Mouse (Mus musculus): ENCODE data around the gene Nicn1. TPM values are rescaled to one million over a fixed set of nuclear protein-coding genes. Genes with fewer than 3 reads are reported as not detected.
"Not testable (repeated sequence)": the region's sequence is repeated elsewhere in the genome, so short reads cannot be mapped to it uniquely, and the experiment has no call there.

Gene Nicn1
- polyA plus RNA-seq, 2 experiments from 2014 or later = 2.8 to 3.0 TPM

- no peak for ATAC-seq
These were observed 10.0 kb upstream of the Nicn1 start for GRCm38 (mm10) chr9:108280071-108280828.

GRCm38 (mm10) chr9:108284410-108284809 lies 5.8 kb upstream of the Nicn1 start:
- ATAC-seq = peak; percentile 88

DNA sequence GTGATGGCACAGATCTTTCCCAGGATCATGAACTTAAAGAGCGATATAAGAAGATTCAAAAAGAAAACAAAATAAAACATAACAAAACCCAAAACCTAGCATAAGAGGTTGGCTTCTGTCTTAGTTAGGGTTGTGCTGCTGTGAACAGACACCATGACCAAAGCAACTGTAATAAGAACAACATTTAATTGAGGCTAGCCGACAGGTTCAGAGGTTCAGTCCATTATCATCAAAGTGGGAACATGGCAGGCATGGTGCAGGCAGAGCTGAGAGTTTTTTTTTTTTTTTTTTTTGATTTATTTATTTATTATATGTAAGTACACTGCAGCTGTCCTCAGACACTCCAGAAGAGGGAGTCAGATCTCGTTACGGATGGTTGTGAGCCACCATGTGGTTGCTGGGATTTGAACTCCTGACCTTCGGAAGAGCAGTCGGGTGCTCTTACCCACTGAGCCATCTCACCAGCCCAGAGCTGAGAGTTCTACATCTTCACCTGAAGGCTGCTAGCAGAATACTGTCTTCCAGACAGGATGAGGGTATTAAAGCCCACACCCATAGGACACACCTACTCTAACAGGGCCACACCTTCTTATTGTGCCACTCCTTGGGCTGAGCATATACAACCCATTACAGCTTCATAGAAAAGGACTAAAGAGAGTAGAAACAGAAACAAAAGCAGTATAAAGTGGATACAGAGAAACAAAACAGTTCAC lies 2.5 kb upstream of the Nicn1 start:
- not testable (repeated sequence) for ATAC-seq

DNA sequence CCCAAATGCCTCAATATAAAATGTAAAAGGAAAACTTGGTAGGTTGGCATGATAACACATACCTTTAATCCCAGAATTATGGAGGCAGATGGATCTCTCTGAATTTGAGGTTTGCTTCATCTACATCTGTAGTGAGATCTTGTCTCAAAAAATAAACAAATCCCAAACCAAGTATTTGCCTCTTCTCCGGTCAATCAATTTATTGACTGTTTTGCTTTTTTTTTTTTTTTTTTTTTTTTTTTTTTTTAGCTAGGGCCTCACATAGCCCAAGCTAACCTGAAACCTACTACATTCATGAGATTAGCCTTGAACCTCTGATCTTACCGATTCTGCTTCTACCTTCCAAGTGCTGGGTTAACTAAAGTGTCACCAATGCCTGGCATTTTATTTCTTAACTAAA lies 882 bp upstream of the Nicn1 start:
- ATAC-seq = no peak

- no peak for ATAC-seq
These were observed 544 bp downstream of the Nicn1 start for GRCm38 (mm10) chr9:108290773-108291172.

DNA sequence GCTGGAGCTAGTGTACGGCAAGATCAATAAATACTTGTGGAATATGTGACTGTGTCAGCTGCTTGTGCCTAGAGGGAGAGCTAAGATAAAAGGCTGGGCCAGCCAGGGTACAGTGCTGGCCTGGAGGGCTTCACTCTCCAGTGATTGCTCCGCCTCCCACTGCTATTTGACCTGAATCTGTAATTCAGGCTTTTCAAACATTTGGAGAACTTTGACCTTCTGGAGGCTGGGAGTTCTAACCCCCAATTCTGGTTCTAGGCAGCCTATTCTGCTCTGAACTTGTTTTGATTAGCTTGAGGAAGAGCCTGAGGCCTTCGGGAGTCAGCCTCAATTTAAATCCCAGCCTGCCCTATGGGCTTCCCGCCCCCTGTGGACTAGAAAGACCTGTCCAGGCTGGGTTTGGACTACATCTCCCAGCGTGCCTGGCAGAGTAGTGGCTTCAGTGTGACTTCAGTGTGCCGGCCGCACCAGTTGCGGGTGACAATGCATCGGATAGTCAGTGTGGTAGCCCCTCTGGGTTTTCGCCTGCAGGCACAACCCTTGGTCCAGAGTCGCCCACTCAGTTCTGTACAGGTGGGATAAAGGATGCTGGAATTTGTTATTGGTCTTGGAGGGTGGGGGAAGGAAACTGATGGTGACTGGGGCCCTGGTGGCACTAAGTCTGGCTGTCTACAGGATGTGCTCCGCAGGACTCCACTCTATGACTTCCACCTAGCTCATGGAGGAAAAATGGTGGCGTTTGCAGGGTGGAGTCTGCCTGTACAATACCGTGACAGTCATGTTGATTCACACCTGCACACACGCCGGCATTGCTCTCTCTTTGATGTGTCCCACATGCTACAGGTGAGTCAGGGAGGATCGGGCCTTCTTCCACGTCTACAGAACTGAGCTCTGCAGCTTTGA lies 6.5 kb downstream of the Nicn1 start, which contains the start of gene Amt:
Amt (plus strand) TSS at position 401 of the 903 bp plus-strand sequence.
- ATAC-seq = no peak

DNA sequence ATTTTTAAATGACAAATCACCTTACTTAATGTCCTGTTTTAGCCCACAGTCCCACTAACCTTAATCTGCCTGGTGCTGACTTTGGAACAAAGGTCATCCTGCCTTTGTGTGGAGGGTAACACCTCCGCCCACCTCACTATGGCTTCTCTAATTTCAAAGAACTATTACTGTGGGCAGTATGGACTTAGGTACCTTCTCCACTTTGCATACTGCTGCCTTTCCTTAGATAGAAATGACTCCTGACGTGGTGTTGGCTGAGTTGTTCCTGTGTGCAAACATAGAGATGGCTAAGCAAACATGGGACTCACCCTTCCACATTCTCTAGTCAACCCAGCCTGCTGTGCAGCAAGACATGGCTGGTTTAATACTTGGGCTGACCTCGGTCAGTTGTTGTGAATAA lies 11.6 kb downstream of the Nicn1 start:
- ATAC-seq = no peak

DNA sequence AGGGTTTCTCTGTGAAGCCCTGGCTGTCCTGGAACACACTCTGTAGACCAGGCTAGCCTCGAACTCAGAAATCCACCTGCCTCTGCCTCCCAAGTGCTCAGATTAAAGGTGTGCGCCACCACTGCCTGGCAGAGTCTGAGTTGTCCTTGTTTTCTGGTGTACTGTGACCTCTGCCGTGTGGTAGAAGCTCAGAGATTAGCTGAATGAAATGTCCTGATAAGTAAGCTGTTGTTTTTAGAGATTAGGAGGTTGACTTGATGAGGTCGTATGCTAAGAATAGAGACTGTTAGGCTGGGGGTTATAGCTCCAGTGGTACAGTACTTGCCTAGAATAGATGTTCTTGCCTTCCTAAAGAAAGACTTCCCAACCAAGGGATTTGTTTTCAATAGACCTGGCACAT lies 14.5 kb downstream of the Nicn1 start:
- ATAC-seq = no peak

DNA sequence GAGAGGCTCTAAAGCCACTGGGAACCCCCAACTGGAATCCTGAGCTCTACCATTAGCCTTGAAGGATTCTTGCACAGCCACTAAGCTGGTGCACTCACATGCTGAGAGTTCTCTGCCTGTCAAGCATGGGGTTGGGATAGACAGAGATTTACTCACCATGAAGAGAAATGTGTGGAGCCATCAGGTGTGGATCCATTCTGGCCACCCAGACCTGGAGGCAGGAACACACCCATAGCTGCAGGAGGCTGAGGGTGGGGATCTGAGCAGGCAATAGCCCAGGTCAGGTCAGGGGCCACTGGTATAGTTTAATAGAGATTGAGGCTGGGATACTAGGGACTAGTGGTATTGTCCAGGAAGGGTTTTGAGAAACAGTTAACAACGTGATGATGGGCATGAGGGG lies 14.9 kb downstream of the Nicn1 start:
- ATAC-seq = no peak

DNA sequence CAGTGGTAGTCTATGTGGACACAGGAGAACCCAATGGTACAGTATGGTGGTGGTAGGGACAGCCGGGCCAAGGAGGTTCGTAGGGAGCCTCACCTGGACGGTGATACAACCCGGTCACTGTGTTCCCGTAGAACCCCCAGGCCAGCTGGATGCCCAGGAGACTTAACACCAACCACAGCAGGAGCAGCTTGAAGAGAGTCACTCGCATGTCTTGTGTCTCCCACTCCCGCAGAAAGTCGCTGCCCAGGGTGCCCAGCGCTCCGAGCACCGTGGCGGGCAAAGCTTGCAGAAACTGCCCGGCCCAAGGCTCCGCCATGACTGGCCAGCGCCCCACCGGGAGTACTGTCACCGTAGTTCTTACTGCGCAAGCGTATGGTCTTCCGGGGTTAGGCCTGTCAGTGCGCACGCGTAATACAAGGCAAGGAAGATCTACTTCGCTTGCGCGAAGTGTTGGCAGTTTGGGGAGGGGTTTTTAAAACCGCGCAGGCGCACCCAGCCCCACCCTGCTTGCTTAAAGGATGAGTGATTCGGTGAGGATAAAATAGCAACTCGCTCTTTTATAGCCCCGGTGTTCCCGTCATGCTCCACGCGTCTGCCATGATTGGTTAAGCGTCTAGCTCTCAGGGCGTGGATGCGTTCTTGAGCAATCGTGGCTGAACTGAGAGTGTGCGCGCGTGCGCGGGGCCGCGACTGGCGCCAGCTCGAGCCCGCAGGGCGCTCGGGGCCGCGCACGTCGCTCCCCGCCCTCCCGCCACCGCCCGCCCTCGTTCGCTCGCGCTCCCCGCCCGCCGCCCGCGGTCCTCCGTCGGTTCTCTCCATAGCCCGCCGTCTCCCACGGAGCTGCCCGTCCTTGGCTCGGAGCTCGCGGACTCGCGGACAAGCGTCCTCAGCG lies 15.6 kb downstream of the Nicn1 start, which contains the start of the genes Rhoa and Tcta:
Rhoa (plus strand) TSS at position 501 of the 892 bp plus-strand sequence.
Tcta (minus strand) TSS at position 532 of the 892 bp plus-strand sequence.
- peak; percentile 95 for ATAC-seq

DNA sequence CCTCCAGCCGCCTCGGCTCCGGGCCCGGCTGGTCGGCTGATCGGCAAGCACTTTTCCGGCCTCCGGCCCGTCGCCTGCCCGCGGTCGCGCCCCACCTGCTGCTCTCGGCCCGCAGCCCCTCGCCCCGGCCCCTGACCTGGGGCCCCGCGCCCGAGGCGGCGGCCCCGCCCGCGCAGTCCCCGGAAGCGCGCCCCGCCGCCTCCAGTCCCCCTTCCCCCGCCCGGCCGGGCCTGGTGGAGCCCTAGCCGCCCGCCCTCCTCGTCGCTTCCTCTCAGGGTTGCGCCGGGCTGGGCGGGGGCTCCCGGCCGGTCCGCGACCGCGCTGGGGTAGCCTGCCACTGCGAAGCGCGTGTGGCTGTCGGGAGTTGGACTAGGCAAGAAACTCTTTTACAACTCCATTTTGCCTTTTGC lies 16.3 kb downstream of the Nicn1 start:
- ATAC-seq = peak; percentile 53

DNA sequence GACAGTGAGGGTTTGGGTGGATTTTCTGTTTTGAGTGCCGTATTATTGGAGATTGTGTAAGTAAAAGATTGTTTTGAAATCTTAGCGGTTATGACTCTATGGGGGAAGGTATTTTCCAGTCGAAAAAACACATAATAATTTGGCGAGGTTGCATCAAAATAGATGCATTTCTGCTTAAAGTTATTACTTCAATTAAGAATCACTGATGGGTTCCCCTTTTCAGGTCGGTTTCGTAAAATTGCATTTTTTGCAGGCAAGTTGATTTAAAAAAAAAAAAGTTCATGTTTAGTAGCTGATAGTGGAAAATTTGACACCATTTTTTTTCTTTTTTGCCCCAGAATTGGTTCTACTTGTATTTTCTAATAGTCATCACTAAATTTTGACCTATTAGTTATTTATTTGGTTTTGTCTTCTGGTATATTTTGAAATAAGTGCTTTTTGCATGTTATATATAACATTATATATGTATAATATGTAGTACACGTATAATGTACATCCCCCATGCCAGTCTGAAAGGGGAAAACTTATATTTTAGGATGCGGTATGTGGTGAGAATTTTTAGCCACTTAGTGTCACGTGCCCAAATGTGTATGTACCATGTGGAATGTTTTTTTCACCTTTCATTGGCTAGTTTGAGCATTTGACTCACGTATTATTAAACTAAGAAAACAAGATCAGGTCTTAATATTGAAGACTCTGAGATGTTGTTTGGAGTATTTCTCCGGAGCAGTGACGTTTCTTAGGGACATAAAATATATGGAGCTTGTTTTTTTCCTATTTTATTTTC lies 17.0 kb downstream of the Nicn1 start:
- no peak for ATAC-seq

DNA sequence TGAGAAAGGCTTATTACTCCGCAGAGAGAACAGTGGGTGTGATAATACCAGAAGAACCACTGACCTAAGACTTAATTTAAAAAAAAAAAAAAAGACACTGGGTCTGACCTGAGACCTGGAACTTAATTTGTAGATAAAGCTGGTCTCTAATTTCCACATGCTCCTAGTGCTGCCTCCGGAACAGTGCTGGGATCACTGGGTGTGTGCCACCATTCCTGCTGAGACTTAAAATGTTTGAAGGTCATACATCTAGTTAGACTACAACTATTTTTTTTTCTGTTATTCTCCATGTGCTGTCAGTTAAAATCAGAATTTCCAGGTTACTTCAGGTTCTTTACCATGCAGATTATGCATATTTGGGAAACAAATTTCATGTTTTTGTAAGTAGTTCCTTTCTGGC lies 17.9 kb downstream of the Nicn1 start:
- ATAC-seq = no peak

DNA sequence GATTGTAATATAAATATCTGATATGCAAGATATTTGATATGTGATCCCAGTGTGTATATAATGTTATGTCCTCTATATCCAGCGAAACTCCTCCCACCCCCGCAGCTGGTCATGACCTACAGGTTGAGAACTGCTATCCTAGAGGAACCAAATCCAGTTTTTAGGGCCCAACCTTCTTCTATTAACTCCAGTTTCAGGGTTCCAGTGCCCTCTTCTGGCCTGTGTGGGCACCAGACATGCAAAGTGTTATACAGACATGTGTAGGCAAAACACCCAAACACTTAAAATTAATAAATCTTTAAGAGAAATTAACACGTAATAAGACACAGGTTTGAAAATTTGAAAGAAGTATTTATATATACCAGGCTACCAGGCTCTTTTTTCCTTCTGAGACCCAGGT lies 27.3 kb downstream of the Nicn1 start:
- ATAC-seq = no peak

GRCm38 (mm10) chr9:108318462-108318861 lies 28.2 kb downstream of the Nicn1 start:
- no peak for ATAC-seq

DNA sequence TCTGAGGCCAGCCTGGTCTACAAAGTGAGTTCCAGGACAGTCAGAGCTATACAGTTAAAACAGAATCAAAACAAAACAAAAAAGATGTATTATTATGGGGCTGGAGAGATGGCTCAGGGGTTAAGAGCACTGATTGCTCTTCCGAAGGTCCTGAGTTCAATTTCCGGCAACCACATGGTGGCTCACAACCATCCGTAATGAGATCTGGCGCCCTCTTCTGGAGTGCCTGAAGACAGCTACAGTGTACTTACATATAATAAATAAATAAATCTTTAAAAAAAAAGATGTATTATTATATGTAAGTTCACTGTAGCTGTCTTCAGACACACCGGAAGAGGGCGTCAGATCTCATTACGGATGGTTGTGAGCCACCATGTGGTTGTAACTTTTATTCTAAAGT lies 31.8 kb downstream of the Nicn1 start:
- not testable (repeated sequence) for ATAC-seq

DNA sequence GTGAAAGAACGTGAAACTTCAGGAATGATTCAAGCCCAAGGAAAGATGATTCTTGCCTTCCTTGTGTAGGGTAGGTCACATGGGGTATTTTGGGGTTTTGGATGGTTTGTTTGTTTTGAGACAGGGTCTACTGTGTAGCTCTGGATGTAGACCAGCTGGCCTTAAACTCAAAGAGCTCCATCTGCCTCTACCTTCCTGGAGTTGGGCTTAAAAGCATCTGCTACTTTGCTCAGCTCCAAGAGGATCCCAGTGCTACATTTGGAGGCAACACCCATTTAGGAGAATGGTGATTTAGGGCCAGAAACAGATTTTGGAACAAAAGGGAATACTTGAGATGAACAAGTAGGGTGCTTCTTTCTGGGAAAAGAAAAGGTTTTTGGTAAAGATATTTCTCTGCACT lies 34.6 kb downstream of the Nicn1 start:
- ATAC-seq = no peak

- no peak for ATAC-seq
These were observed 35.6 kb downstream of the Nicn1 start for GRCm38 (mm10) chr9:108325811-108326210.

DNA sequence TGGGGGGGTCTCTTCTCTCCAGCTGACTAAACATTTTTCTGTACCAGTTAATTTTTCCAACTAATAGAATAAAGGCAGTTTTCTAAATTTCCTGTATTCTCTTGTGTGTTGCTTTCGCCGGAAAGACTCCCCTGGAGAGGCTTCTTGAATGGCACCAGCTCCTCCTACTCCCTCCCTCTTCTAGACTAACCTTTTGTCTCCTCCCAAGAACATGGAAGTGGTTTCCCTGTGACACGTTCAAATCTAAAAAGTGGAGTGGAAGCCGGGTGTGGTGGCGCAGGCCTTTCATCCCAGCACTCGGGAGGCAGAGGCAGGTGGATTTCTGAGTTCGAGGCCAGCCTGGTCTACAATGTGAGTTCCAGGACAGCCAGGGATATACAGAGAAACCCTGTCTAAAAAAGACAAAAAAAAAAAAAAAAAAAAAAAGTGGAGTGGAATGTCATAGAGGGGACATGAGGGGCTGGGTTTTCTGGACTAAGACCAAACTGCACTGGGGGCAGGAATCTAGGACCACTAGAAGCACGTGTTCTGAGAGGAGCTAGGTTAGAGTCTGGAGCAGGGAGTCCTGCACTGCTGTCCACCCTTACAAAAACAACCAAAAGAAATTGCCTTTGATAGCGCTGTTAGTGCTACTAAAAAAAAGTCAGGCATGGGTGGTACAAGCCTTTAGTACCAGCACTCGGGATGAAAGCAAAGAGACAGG lies 47.8 kb downstream of the Nicn1 start:
- no peak for ATAC-seq

DNA sequence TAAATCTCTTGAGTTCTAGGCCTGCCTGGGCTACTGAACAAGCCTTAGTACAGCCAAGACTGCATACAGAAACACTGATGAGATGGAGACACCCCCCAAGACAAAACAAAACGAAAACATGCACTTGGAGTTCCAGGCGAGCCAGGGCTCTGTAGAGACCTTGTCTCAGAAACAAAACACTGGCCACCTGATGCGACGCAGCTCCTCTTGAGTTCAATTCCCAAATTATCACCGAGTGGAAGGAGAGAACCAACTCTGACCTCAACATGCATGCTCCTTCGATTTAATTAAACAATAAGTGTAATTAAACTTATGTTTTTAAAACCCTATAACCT lies 48.3 kb downstream of the Nicn1 start:
- no peak for ATAC-seq
